Mouse (Mus musculus) v-Abl transformed pro-B cells (cell line): ENCODE measurements at regions not wholly inside any gene's neighbourhood (a gene's known extent, or its start where the extent isn't known, plus 50 kb on each side); places are given as distances from the start of the nearest gene placed in this dataset.
"Not testable (repeated sequence)": the region's sequence is repeated elsewhere in the genome, so short reads cannot be mapped to it uniquely, and the experiment has no call there.

ENCODE experiments used
- in situ Hi-C, 2 experiments: fragments of 400-800 bp; cut with MboI; formaldehyde crosslinking; loops; one replicate each; pipeline ENCODE4 v1.15.1; 2025; ENCODE audit not compliant: unreplicated experiment in 2 of 2

GRCm38 (mm10) chr12:11851034-11851433 is 395.2 kb downstream of the Rad51ap2 start:
- in situ Hi-C loops = no loop called here

- in situ Hi-C loops = not testable (repeated sequence)
Measured at GRCm38 (mm10) chr12:11881809-11882208, 380.1 kb upstream of the Fam49a start.

DNA sequence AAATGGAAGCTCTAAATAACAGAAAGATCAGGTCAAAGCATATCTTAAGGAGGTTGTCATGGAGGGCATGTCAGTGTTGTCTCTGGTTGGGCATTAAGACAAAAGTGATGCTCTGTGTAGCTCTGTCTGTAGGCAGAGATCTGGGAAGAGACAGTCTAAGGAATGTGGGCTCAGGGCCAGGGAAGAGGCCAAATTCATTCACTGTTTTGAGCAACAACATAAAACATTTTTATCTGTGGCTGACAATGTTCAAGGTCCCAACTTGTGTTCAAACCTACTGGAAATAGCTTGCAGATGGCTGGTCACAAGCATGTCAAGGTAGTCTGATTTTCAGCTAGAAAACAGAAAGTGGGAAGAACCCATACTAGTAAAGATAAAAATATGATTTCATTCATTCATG is 374.6 kb upstream of the Fam49a start:
- in situ Hi-C loops = no loop called here

DNA sequence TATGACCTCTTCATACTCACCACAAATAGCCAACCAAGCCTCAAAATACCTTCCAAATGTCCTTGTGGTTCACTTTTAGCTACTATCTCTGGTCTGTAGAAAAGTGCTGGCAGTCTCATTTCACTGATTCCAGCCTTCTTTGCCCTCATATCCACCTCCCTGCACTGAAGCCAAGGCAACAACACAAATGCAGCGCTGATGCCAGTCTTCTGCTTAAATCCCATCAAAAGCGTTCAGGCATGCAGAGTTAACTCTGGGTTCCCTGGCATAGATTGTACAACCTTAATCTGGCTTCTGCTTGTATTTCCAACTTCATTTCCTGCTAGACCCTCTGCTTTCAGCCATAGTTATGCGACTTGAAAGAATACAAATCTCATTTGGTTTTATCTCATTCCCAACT is 362.9 kb upstream of the Fam49a start:
- in situ Hi-C loops = no loop called here

DNA sequence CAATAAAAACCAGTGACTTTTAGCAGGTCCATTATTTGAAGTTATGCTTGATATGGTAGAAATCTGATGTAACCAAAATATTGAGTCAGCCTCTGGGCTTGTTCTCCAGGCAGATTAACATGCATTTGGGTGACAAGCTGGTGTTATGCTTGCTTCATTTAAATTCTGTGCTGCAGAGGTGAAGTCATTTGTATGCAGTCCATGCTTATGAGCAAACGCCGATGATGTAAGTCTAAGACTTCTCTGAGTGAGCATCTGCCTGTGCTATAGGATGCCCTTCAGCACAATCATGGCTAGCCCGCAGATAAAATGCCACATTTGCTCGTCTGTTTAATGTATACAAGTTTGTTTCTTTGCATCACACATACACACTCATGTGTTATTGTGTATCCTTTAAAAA is 355.4 kb upstream of the Fam49a start:
- in situ Hi-C loops = no loop called here
